Mouse (Mus musculus) kidney, adult 18-20 months (tissue): ENCODE measurements around the gene Hist2h2aa1.
"Not testable (repeated sequence)": the region's sequence is repeated elsewhere in the genome, so short reads cannot be mapped to it uniquely, and the experiment has no call there.

Experiments
- DNase-seq: peaks from one replicate; pipeline ENCODE4 v3.0.0; 2021

Hist2h2aa1 gene

DNA sequence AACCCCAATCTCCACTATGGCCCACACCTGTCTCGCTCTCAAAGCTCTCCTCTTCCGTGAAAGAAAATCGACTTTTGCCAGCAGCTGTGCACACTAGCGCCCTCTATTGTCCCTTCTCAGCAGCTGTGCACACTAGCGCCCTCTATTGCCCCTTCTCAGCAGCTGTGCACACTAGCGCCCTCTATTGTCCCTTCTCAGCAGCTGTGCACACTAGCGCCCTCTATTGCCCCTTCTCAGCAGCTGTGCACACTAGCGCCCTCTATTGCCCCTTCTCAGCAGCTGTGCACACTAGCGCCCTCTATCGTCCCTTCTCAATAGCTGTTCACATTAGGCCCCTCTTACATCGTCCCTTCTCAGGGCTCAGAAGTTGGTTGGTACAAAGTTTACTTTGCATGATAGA, 42.0 kb downstream of the Hist2h2aa1 start:
- DNase-seq: not testable (repeated sequence)

GRCm38 (mm10) chr3:96289201-96289600, 43.9 kb downstream of the Hist2h2aa1 start:
- no peak for DNase-seq

DNA sequence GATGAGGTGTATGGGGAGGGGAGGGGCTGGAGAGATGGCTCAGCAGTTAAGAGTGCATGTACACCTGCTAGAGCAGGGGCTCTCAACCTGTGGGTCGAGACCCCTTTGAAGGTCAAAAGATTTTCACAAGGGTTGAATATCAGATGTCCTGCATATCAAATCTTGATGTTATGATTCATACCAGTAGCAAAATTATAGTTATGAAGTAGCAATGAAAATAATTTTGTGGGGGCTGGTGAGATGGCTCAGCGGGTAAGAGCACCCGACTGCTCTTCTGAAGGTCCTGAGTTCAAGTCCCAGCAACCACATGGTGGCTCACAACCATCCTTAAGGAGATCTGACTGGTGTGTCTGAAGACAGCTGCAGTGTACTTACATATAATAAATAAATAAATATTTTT, 45.4 kb downstream of the Hist2h2aa1 start:
- not testable (repeated sequence) for DNase-seq

DNA sequence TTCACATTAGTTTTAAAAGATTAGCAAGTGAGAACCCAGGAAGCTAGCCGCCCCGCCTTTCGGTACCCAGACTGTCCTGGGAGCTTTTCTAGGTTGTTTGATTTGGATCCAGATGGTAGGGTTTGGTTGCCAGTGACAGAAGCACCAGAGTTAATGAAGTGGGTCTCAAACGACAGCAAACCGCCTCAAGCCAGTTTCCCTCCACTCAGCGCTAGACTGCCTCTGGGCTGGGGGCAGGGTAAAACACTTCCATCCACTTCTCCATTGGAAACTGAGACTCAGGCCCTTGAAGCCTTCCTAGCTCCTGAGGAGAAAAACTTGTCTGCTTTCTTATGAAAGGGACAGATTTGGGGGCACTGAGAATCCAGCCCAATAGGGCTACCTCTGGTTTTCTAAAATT, 47.3 kb downstream of the Hist2h2aa1 start:
- no peak for DNase-seq

- no peak for DNase-seq
Measured at GRCm38 (mm10) chr3:96293368-96293767, 48.1 kb downstream of the Hist2h2aa1 start.

- DNase-seq: no peak
Measured at GRCm38 (mm10) chr3:96293787-96294186, 48.5 kb downstream of the Hist2h2aa1 start, which contains the start of gene Fcgr1. Fcgr1 (minus strand) TSS chr3:96293969.
